Mouse (Mus musculus): Measurements from ENCODE around the gene Myo5a.

The Myo5a gene

DNA sequence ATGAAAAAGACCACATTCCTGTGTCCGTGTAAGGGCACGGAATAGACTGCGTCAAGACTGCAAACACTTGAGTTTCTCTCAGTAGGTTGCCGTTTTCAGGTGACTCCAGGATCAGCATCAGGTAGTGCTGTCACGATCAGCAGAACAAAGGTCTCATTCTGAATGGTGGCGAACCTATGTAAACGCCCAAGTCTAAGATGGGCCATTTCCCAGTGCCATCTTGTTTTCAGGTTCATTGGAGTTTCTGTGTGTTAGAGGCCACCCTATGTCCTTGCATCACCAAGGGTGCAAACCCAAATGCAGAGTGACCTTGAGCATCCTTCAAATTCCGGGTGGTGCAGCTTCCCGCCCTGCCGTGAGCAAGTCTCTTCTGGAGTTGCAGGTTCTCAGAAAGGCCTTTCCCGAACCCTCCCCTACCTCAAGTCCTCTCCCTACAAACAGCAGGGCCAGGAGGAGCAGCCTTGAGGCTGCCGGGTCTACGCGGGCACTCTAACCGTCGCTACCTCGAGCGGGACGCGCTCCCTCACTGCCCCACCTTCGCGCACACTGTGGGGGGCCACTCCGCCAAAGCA, at the start of gene Myo5a:
TSS of gene Myo5a (plus strand) at position 559 of the 572 bp plus-strand sequence.
- H3K36me3 ChIP-seq (ENCODE audit: control insufficient read depth, insufficient read depth, low read length, poor library complexity, severe bottlenecking), result no peaks in the 10 kb centered on the region
- peak; percentile 19 for DNase-seq (ENCODE audit: low read depth, low spot score)
- no peaks in the 10 kb centered on the region for H3K27me3 ChIP-seq (ENCODE audit: control insufficient read depth, insufficient read depth, low read length, poor library complexity, severe bottlenecking)

DNA sequence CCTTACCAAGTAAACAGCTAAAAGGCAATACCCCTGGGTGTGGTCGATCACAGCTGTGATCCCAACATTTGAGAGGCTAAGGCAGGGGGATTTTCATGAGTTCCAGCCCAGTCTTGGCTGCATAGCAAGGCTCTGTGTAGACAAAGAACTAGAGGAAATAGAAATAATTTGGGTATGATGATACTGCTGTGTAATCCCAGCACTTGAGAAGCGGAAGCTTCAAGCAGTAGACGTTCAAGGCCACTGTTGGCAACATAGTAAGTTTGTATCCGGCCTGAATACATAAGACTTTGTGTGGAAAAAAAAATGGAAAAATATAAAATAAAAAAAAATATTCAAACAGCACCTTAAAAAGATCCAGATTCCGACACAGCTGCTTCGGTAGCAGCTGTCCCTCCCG, 48.3 kb upstream of the Myo5a start:
- H3K36me3 ChIP-seq (ENCODE audit: control insufficient read depth, insufficient read depth, low read length, poor library complexity, severe bottlenecking), result peaks cover 12% of the 10 kb centered on the region
- no peak for DNase-seq (ENCODE audit: low read depth, low spot score)

DNA sequence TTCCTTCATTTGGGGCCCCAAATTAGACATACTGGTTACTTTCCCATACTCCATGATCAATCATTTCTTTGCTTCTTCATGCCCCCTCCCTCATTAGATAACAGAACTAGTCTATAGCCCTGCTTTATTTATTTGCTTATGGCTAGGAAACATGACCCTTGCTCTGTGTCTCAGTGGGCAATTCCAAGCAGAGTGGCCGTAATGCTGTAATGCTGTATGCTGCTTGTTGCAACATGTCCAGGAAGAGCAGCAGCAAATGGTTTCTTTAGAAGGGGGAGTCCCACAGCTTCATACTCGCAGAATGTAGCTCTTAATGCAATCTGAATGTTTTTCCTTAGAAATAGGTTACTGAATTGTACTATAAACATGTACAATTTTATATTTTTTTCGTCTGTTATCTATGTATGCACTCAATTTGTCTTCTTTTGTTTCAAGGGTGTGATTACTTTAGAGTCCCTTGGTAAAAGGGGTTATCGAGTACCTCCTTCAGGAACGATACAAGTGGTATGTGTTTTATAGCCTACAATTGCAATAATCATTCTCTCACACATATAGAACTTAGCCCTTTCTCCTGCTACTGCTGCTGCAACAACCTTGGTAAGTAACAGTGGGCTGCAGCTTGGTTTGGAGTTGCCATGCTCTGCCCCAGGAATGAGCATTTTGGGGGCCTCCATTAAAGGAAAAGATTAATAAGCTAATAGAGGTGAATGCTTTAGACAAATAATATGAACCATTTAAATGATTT, 47.5 kb upstream of the Myo5a start:
- DNase-seq (ENCODE audit: low read depth, low spot score), result no peak
- Histone ChIP-seq H3K36me3 (ENCODE audit: control insufficient read depth, insufficient read depth, low read length, poor library complexity, severe bottlenecking) (peaks cover 8% of the 10 kb centered on the region), H3K27me3 (ENCODE audit: control insufficient read depth, insufficient read depth, low read length, poor library complexity, severe bottlenecking) (no peaks in the 10 kb centered on the region)

More for the DNA sequence above, 48.3 kb upstream of the Myo5a start:
- H3K27me3 ChIP-seq (ENCODE audit: control insufficient read depth, insufficient read depth, low read length, poor library complexity, severe bottlenecking), result no peaks in the 10 kb centered on the region

DNA sequence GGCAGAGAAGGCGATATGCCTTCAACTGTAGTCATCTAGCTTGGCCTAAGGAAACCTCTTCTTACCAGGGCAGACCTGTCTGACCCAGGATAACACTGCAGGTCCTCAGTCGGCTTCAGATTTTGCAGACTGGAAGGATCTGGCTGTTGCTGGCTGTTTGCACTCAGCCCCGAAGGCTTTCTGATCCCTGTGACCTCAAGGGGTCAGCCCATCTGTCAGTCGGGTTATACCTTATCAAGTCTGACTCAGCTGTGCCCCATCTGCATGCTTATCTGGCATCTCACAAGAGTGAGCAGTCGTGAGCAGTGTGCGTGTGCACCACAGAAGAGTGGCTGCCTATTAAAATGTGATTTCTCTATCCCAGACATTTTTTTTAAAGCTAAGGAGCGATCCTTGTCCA, 46.7 kb upstream of the Myo5a start:
- peaks cover 11% of the 10 kb centered on the region; the same call in 1 of the 2 replicates for H3K36me3 ChIP-seq (ENCODE audit: control insufficient read depth, insufficient read depth, low read length, poor library complexity, severe bottlenecking)
- H3K27me3 ChIP-seq (ENCODE audit: control insufficient read depth, insufficient read depth, low read length, poor library complexity, severe bottlenecking), result no peaks in the 10 kb centered on the region
- no peak for DNase-seq (ENCODE audit: low read depth, low spot score)

DNA sequence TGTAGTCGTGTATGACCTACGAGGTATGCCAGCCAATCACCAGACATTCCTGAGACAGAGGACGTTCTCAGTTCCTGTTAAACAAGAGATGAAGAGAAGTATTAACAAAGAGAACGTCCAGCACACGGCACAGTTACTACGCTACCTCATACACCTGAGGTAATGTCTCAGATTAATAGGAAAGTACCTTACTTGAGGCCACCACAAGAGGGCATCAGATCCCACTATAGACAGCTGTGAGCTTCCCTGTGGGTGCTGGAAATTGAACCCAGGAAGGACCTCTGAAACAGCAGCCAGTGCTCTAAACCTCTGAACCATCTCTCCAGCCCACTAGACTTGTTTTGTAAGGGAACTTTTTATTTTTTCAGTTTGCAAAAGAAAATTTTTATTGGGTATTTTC, 45.1 kb upstream of the Myo5a start:
- no peaks in the 10 kb centered on the region for H3K27me3 ChIP-seq (ENCODE audit: control insufficient read depth, insufficient read depth, low read length, poor library complexity, severe bottlenecking)
- H3K36me3 ChIP-seq (ENCODE audit: control insufficient read depth, insufficient read depth, low read length, poor library complexity, severe bottlenecking), result peaks cover 4% of the 10 kb centered on the region; the same call in 1 of the 2 replicates
- peak; percentile 71 for DNase-seq (ENCODE audit: low read depth, low spot score)

DNA sequence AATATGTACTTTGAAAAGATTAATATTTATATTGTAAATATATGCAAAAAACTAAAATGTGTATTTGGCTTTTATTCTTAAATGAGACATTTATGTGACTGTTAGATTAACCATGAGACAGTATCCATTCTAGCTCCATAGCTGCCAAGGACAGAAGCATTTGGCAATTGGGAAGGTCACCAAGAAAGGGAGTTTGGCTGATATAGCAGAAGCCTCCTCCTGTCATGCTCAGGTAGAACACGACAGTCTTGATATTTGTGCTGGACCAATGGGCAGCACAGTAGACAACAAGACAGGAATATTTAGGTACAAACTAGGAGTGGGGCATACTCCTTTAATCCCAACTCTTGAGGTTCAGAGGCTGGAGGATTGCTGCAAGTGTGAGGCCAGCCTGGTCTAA, 38.4 kb upstream of the Myo5a start:
- Histone ChIP-seq H3K36me3 (ENCODE audit: control insufficient read depth, insufficient read depth, low read length, poor library complexity, severe bottlenecking) (peaks cover 8% of the 10 kb centered on the region; the same call in 1 of the 2 replicates), H3K27me3 (ENCODE audit: control insufficient read depth, insufficient read depth, low read length, poor library complexity, severe bottlenecking) (no peaks in the 10 kb centered on the region; the same call in none of the 2 replicates)
- DNase-seq (ENCODE audit: low read depth, low spot score), result no peak

DNA sequence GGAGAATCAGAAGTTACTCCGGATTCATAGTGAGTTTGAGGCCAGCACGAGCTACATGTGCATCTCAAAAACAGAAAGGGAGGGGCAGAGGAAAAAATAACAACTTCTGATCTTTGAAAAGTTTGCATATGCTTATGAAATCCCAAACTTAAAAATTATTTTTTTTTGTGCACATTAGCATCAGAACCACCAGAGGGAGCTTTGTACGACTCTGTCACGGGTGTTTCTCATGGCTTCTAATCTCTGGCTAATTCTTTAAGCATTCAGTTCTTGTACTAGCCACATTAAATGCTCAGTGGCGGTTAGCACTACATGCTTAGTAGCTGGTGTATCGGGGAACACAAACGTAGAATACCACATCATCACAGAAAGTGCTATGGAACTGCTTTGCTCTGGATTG, 37.7 kb upstream of the Myo5a start:
- no peaks in the 10 kb centered on the region; the same call in none of the 2 replicates for H3K27me3 ChIP-seq (ENCODE audit: control insufficient read depth, insufficient read depth, low read length, poor library complexity, severe bottlenecking)
- peak; percentile 55 for DNase-seq (ENCODE audit: low read depth, low spot score)
- peaks cover 8% of the 10 kb centered on the region; the same call in 1 of the 2 replicates for H3K36me3 ChIP-seq (ENCODE audit: control insufficient read depth, insufficient read depth, low read length, poor library complexity, severe bottlenecking)

DNA sequence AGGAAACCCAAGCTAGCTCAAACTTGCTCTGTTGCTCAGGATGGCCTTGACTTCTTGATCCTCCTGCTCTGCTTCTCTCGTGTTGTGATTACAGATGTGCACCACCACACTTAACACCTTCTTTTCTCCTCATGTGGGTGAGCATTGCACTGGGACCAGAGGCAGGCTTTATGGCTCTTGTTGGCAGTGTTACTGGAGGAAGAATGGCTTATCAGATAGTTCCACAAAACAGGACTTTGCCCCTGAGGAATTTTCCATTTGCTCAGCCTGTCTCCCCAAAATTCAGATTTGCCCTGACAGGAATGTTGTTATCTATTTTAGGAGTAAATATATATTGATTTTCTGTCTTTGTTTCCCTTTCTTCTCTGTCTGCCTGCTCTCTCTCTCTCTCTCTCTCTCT, 36.1 kb upstream of the Myo5a start:
- DNase-seq (ENCODE audit: low read depth, low spot score), result no peak
- Histone ChIP-seq H3K27me3 (ENCODE audit: control insufficient read depth, insufficient read depth, low read length, poor library complexity, severe bottlenecking) (no peaks in the 10 kb centered on the region; the same call in none of the 2 replicates), H3K36me3 (ENCODE audit: control insufficient read depth, insufficient read depth, low read length, poor library complexity, severe bottlenecking) (peaks cover 6% of the 10 kb centered on the region; the same call in 1 of the 2 replicates)

DNA sequence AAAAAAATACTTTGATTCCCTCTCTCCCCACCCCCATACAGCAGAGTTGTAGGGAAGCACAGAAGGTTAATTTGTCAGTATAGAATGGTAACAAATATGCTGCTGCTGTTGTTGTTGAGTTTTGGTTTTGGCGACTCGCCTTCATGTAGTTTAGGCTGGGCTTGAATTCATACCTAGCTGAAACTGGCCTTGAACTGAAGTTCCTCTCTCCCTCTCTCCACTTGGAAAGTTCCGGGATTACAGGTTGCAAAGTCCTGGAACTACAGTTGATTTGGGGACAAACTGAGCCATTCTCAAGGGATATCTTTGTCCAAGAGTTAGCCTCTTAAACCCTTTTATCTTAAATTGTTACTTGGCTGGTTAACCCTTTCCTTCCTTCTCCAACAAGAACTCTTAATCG, 34.9 kb upstream of the Myo5a start:
- peaks cover 6% of the 10 kb centered on the region; the same call in 1 of the 2 replicates for H3K36me3 ChIP-seq (ENCODE audit: control insufficient read depth, insufficient read depth, low read length, poor library complexity, severe bottlenecking)
- H3K27me3 ChIP-seq (ENCODE audit: control insufficient read depth, insufficient read depth, low read length, poor library complexity, severe bottlenecking), result no peaks in the 10 kb centered on the region; the same call in none of the 2 replicates
- no peak for DNase-seq (ENCODE audit: low read depth, low spot score)

DNA sequence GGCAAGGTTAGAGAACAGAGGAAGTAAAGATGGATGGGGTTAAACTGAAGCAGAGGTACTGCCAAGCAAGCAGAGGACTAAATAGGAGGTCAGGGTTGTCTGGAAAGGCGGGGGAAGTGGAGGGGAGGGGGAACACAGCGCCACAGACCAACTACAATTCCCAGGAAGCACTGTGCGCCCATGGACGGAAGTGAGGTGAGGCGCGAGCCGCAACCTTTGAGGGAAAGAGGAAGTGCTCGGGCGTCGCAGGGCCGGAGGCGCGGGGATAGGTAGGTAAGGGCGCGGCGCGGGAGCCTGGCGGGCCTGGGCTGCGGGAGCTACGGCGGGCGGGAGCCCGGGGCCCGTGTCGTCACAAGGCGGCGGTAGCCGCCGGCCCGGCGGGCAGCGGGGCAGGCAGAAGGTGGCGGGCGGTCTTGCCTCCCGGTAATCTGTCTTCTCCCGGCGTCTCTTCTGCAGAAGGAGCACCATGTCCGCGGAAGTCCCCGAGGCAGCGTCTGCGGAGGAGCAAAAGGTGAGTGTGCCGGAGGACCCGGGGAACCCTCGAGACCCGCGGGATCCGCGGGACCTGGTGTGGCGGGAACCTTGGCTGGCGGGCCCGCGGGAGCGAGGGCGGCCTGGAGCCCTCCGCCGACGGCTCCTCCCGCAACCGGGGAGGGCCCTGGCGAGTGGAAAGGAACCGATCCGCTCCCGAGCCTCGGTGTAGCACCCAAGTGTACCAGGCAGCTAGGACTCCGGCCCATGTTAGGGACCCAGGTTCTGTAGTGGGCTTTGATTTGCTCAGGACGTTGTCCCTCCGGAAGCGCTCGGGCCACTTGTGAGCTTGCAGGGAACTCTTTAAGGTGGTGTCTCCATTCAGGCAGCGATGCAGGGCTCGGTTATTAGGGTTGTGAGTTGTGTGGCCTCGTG, 33.1 kb upstream of the Myo5a start, which contains the start of gene Arpp19:
TSS of gene Arpp19 (plus strand) at position 164 of the 906 bp plus-strand sequence.
- 0 out of 2 replicates have a peak, but pooled peaks cover under 1% of the 10 kb centered on the region for H3K36me3 ChIP-seq (ENCODE audit: control insufficient read depth, insufficient read depth, low read length, poor library complexity, severe bottlenecking)
- peak; percentile 90 for DNase-seq (ENCODE audit: low read depth, low spot score)
- H3K27me3 ChIP-seq (ENCODE audit: control insufficient read depth, insufficient read depth, low read length, poor library complexity, severe bottlenecking), result no peaks in the 10 kb centered on the region; the same call in none of the 2 replicates

DNA sequence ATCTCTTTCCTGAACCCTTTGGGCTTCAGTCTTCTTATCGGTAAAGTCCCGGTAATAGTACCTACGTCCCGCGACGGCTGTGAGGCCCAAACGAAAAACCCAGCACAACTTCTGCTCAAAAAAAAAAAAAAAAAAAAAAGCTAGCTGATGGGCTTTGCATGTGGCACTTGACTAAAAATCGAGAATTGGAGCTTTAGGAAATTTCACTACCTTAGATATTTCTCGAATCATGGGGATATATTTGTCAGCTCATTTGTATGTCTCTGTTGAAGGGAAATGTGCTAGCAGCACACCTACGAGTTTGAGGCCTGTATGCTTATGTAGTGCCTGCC, 32.5 kb upstream of the Myo5a start:
- Histone ChIP-seq H3K36me3 (ENCODE audit: control insufficient read depth, insufficient read depth, low read length, poor library complexity, severe bottlenecking) (no peaks in the 10 kb centered on the region), H3K27me3 (ENCODE audit: control insufficient read depth, insufficient read depth, low read length, poor library complexity, severe bottlenecking) (no peaks in the 10 kb centered on the region; the same call in none of the 2 replicates)
- no peak for DNase-seq (ENCODE audit: low read depth, low spot score)

DNA sequence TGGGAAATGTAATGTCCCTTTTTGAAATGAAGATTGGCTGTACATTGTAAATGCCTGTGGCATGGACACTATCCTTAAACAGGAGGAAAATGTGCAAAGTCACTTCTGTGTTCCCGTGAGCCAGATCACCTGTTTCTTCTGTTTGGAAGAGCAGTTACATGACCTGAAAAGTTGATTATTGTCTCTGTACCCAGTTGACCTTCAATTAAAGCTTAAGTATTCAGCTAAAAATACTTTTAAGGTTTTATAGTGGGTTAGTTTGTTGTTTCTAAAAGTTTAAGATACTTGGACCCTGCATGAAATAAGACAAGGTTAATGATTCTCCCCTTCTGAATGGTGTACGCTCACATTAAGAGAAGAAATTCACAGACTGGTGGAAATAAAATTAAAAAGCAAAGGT, 30.2 kb upstream of the Myo5a start:
- Histone ChIP-seq H3K27me3 (ENCODE audit: control insufficient read depth, insufficient read depth, low read length, poor library complexity, severe bottlenecking) (no peaks in the 10 kb centered on the region; the same call in 1 of the 2 replicates), H3K36me3 (ENCODE audit: control insufficient read depth, insufficient read depth, low read length, poor library complexity, severe bottlenecking) (no peaks in the 10 kb centered on the region)
- DNase-seq (ENCODE audit: low read depth, low spot score), result no peak

DNA sequence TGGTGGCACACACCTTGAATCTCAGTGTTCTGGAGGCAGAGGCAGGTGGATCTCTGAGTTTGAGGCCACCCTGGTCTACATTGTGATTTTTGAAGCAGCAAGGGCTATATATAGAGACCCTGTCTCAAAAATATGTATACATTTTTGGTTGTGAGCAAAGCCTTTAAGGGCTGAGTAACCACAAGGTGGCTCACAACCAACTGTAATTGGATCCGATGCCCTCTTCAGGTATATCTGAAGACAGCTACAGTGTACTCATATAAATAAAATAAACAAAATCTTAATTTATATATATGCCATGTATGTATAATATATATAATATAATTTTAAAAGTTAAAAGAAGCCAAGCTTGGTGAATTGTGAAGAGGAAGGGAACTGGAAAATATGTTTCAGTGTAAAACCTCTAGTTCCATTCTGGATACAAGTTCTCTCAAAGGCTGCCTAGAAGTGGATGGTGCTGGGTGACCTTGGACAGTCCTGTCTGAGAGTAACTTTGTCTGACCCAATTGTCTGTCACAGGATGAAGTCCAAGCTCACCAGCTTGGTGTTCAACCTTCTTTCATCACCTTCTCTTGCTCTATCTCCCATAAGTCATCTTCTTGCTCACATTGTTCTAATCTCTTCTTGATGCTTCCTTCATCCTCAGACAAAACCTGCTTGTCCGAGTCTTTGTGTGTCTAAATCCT, 28.8 kb upstream of the Myo5a start:
- no peaks in the 10 kb centered on the region for H3K36me3 ChIP-seq (ENCODE audit: control insufficient read depth, insufficient read depth, low read length, poor library complexity, severe bottlenecking)
- no peaks in the 10 kb centered on the region for H3K27me3 ChIP-seq (ENCODE audit: control insufficient read depth, insufficient read depth, low read length, poor library complexity, severe bottlenecking)
- no peak for DNase-seq (ENCODE audit: low read depth, low spot score)

DNA sequence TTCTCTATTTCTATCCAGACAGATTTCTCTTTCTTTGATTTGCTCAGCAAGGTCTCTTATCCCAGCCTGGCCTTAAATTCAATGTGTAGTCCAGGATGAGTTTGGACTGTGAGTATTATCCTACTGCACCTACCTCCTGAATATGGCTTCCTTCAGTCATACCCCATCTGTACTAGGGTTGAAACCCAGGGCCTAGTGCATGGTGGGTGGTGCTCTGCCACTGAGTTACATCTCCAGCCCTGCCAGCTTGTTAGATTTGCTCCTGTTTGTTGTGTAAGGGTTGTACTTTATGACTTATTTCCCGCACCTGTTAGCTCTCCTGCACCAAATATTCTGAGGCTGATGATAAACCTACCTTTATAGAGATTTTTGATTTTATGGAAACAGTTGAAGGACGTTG, 27.6 kb upstream of the Myo5a start:
- no peak for DNase-seq (ENCODE audit: low read depth, low spot score)
- Histone ChIP-seq H3K36me3 (ENCODE audit: control insufficient read depth, insufficient read depth, low read length, poor library complexity, severe bottlenecking) (no peaks in the 10 kb centered on the region), H3K27me3 (ENCODE audit: control insufficient read depth, insufficient read depth, low read length, poor library complexity, severe bottlenecking) (no peaks in the 10 kb centered on the region)

Measured in splenic B cell, adult 2 months (primary cell).